Mouse (Mus musculus) Patski (cell line): ENCODE results near the gene Neurod2. TPM values are rescaled to one million over a fixed set of nuclear protein-coding genes. Genes with fewer than 3 reads are reported as not detected.
A peak's percentile ranks its signal among the peaks of the same experiment; 100 is the strongest.

ENCODE experiments used
- ATAC-seq: fragments of 100-300 bp; one replicate; pipeline ENCODE4 v1.8.0; 2021
- CTCF ChIA-PET: fragments of 350-600 bp; sonication (Branson Sonifier 250); formaldehyde crosslinking; loops from one replicate; lab custom pipeline; 2022; ENCODE audit warnings: inconsistent platforms; lab: Charles Lee
- POLR2A ChIA-PET: fragments of 350-600 bp; sonication (Branson Sonifier 250); formaldehyde crosslinking; loops from one replicate; lab custom pipeline; 2022; ENCODE audit warnings: antibody characterized with exemption, inconsistent platforms; lab: Charles Lee
- DNase-seq: peaks from one replicate; pipeline ENCODE4 v3.0.0-alpha.2; 2011; ENCODE audit warnings: low read depth, low spot score
- H3K27me3 ChIP-seq: fragments of 371-371 bp; one replicate; pipeline ENCODE4 v1.5.1; 2021
- CTCF ChIP-seq: fragments of 100-300 bp; IDR thresholded peaks from one replicate; pipeline ENCODE4 v1.5.1; 2021
- in situ Hi-C: fragments of 300-500 bp; cut with MboI; formaldehyde crosslinking; loops from 3 replicates; pipeline ENCODE4 v1.11.1; 2018; ENCODE audit warnings: low pct_unique_long_range_greater_than_20kb, mixed read lengths
- polyA plus RNA-seq: library from polyadenylated mRNA; unstranded; gene quantifications from one replicate; pipeline ENCODE4 v1.2.3, GENCODE M21; 2021

Neurod2 gene
- polyA plus RNA-seq, 1 experiment from 2014 or later: not detected

GRCm38 (mm10) chr11:98342000-98342945 lies 12.8 kb upstream of the Neurod2 start:
- peak; percentile 100 for TF ChIP-seq CTCF
- in situ Hi-C loops: loop anchor here (5.0 kb wide), 1 partner anchor 95 kb away; the partner anchor contains the start of gene Mien1
- DNase-seq (no peak), ATAC-seq (peak; percentile 49)
- POLR2A ChIA-PET: interaction anchor here (0.7 to 2.2 kb wide), 4 partner anchors 14 to 46 kb away, joined by 3 to 7 read pairs (median 4); partner anchors contain the start of gene Stard3
- CTCF ChIA-PET: interaction anchor here (0.6 to 4.6 kb wide), 41 partner anchors 8 to 330 kb away, joined by 3 to 75 read pairs (median 6); partner anchors contain the start of genes Erbb2, Grb7, Mien1 and Pgap3
- peaks cover 6% of the 10 kb centered on the region for H3K27me3 ChIP-seq

DNA sequence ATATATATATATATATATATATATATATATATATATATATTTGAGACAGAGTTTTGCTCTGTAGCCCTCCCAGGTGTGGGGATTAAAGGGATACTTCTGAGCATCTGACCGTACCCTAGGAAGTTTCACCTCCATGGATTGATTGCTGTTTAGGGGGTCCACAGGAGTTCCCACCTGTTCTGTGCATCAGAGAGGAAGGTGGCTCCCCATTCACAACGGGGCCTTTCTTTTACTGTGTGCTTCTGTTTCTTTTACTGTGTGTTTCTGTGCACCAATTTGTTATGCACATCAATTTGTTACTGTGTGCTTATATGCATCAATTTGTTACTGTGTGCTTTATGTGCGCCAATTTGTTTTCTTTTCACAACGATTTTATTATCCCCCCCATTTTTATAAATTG lies 11.7 kb upstream of the Neurod2 start:
- in situ Hi-C loops: loop anchor here (5.0 kb wide), 1 partner anchor 96 kb away; the partner anchor contains the start of gene Mien1
- no peak for ATAC-seq
- ChIA-PET CTCF (interaction anchor here (1.5 to 4.6 kb wide), 12 partner anchors 15 to 117 kb away, joined by 3 to 75 read pairs (median 14); partner anchors contain the start of genes Mien1, Stard3 and Tcap), POLR2A (interaction anchor here (2.2 kb wide), 1 partner anchor 47 kb away, joined by 7 read pairs; no protein-coding TSS in a partner anchor)
- H3K27me3 ChIP-seq: peaks cover 17% of the 10 kb centered on the region
- no peak for TF ChIP-seq CTCF
- no peak for DNase-seq

GRCm38 (mm10) chr11:98340597-98340996 lies 11.1 kb upstream of the Neurod2 start:
- DNase-seq (no peak), ATAC-seq (no peak)
- ChIA-PET CTCF (no interaction called here), POLR2A (interaction anchor here (1.0 kb wide), 1 partner anchor 99 kb away, joined by 5 read pairs; no protein-coding TSS in a partner anchor)
- no peak for TF ChIP-seq CTCF
- in situ Hi-C loops: loop anchor here (5.0 kb wide), 1 partner anchor 97 kb away; the partner anchor contains the start of gene Mien1
- H3K27me3 ChIP-seq: peaks cover 21% of the 10 kb centered on the region

DNA sequence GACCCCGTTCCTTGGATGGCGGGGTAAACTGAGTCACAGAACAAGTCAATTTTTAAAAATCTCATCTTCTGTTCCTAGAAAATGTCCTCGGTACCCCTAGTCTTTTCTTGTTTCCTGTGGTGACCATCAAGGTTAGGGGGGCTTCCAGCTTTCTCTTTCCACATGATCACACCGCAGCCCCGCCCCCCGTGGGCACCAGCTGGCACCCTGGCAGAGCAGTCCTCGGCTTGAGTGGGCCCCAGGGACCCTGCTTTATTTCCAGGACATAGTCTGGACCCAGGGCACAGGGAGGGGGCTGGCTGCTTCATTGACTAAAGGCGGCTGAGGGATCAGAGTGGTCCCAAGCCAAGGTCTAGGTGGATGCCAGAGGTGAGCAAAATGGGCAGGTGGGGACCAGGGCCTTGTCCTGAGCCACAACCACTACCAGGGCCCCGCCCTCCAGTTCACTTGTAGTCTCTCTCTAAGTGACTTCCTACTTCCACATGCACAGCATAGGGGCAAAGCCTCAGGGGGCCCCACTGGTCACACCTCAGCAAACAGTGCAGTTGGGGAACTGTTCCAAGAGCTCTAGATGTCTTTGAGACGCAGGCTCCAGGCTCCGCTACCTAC lies 10.3 kb upstream of the Neurod2 start:
- H3K27me3 ChIP-seq: peaks cover 29% of the 10 kb centered on the region
- TF ChIP-seq CTCF: no peak
- in situ Hi-C loops: loop anchor here (5.0 kb wide), 2 partner anchors 72 to 98 kb away; partner anchors contain the start of gene Mien1
- DNase-seq (no peak), ATAC-seq (no peak)
- ChIA-PET CTCF (no interaction called here), POLR2A (interaction anchor here (1.0 to 1.1 kb wide), 2 partner anchors 10 to 98 kb away, joined by 3 to 5 read pairs; no protein-coding TSS in a partner anchor)

DNA sequence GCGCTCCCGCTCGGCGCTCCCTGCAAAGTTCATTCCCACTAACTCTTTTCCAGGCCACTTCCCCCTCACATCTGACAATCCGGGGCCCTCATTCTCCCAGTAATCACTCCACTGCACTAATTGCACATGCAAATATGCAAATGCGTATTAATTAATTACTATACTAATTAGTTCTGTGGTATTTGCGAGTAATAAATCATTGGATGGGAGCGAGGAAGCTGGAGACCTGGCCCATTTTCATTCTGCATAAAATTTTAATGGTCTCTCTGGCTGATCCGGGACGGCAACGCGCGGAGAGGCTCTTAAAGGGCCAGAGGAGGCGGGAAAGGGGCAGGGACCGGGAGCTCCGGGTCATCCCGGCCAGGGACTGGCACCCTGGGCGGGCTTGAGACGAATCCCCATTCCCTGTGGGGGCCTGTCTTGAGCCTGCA lies 9.6 kb upstream of the Neurod2 start:
- TF ChIP-seq CTCF: no peak
- CTCF ChIA-PET: interaction anchor here (1.1 kb wide), 1 partner anchor 35 kb away, joined by 3 read pairs; no protein-coding TSS in a partner anchor
- ATAC-seq (no peak), DNase-seq (no peak)
- POLR2A ChIA-PET: interaction anchor here (0.5 to 1.1 kb wide), 3 partner anchors 10 to 25 kb away, joined by 3 to 4 read pairs (median 3); no protein-coding TSS in a partner anchor
- H3K27me3 ChIP-seq: peaks cover 36% of the 10 kb centered on the region
- in situ Hi-C loops: loop anchor here (5.0 kb wide), 1 partner anchor 72 kb away; no protein-coding TSS in a partner anchor

DNA sequence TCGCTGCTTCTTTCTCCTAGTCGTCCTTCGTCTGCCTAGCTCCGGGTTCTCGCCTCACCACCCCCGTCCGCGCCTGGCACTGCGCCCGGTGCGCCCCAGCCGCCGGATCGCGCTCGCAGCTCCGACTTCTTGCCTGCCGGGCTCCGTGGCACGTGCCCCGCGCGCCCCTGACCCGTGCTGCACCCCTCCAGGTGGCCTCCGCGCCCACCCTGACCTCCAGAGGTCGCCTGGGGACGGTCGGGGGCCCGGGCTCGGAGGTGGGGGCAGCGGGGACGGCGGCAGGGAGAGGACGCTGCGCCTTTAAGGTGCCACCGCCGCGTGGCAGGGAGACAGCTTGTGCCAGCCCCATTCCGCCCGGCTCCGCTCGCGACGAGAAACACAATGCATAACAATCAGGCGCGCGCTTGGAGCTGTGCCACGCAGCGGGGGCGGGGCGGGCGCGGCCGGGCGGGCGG lies 9.1 kb upstream of the Neurod2 start:
- DNase-seq: no peak

GRCm38 (mm10) chr11:98336245-98337107 lies 7.0 kb upstream of the Neurod2 start:
- no peak for TF ChIP-seq CTCF
- DNase-seq: no peak
- peaks cover 57% of the 10 kb centered on the region for H3K27me3 ChIP-seq
- ChIA-PET POLR2A (no interaction called here), CTCF (interaction anchor here (1.4 kb wide), 1 partner anchor 18 kb away, joined by 3 read pairs; no protein-coding TSS in a partner anchor)
- in situ Hi-C loops: loop anchor here (5.0 kb wide), 1 partner anchor 69 kb away; no protein-coding TSS in a partner anchor
- no peak for ATAC-seq

More for the DNA sequence above, 9.1 kb upstream of the Neurod2 start:
- in situ Hi-C loops: loop anchor here (5.0 kb wide), 1 partner anchor 71 kb away; no protein-coding TSS in a partner anchor
- H3K27me3 ChIP-seq: peaks cover 41% of the 10 kb centered on the region
- ChIA-PET POLR2A (interaction anchor here (0.5 to 1.1 kb wide), 3 partner anchors 10 to 24 kb away, joined by 3 to 4 read pairs (median 3); no protein-coding TSS in a partner anchor), CTCF (interaction anchor here (1.1 kb wide), 1 partner anchor 35 kb away, joined by 3 read pairs; no protein-coding TSS in a partner anchor)
- ATAC-seq: no peak
- TF ChIP-seq CTCF: no peak

DNA sequence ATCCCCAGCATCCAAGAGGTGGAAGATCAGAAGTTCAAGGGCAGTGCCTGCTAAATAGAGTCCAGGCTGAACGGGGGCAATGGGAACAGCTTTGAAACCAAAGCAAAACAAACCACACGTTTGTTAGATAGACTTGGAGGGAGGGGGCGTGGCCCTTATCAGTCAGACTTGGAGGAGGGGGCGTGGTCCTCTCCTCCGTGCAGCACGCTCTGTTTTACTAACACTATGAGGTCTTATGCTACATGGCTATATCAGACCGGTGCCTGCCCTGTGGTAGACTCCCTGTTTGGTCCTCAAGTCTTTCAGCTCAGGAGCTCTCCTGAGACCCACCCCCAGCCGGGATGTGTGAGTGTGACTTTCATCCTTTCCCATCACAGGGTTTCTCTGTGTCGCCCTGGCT lies 5.8 kb upstream of the Neurod2 start:
- ChIA-PET POLR2A (no interaction called here), CTCF (no interaction called here)
- H3K27me3 ChIP-seq: peaks cover 68% of the 10 kb centered on the region
- no peak for TF ChIP-seq CTCF
- DNase-seq (no peak), ATAC-seq (no peak)
- in situ Hi-C loops: loop anchor here (5.0 kb wide), 1 partner anchor 68 kb away; no protein-coding TSS in a partner anchor
